Mouse (Mus musculus): ENCODE results near the gene Socs1. TPM values are rescaled to one million over a fixed set of nuclear protein-coding genes. Genes with fewer than 3 reads are reported as not detected.
A peak's percentile ranks its signal among the peaks of the same experiment; 100 is the strongest.
"Not testable (repeated sequence)": the region's sequence is repeated elsewhere in the genome, so short reads cannot be mapped to it uniquely, and the experiment has no call there.

Gene Socs1
- polyA plus RNA-seq, 1 experiment from 2014 or later = 4.8 TPM

DNA sequence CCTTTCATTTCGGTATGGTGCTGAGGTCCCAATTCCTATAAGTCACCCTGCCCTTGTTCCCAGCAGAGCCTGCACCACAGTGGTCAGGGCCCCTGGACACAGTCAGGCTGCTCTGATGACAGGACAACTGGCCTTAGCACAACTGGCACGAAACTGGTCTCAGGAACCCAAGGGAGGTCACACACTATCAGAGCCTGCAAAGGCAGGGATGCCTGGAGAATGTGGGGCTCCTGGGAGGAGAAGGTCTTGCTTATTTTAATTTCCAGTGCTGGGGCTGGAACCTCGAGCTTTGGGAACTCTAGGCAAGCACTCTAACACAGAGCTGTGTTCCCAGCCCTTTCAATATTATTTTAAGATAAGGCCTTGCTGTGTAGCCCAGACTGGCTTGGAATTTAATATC lies 34.6 kb upstream of the Socs1 start:
- no peak overlapping the region for H3K4me3 ChIP-seq (ENCODE audit: low read depth, low read length)
- H3K27me3 ChIP-seq (ENCODE audit: control insufficient read depth, insufficient read depth, low read length) = no peaks in the 10 kb centered on the region
- no peak for ATAC-seq (replicated peaks; ENCODE audit: insufficient number of reproducible peaks, low FRiP score, low TSS enrichment)
- 0 out of 2 replicates have a peak overlapping the region, but pooled peaks have one; percentile 10 for H3K27ac ChIP-seq (ENCODE audit: low read depth, low read length)
- 39% methylated on average over 3 of the region's 3 CpGs for WGBS (ENCODE audit: insufficient replicate concordance)
- no peak overlapping the region for H3K4me2 ChIP-seq
- no peaks in the 10 kb centered on the region for H3K9me3 ChIP-seq (replicated peaks; ENCODE audit: control insufficient read depth, low read length)
- no peaks in the 10 kb centered on the region for H3K36me3 ChIP-seq (ENCODE audit: control insufficient read depth, insufficient read depth, low read length)
- H3K9ac ChIP-seq (ENCODE audit: low read depth, low read length) = no peak overlapping the region
- H3K4me1 ChIP-seq (ENCODE audit: control insufficient read depth, insufficient read depth, low read length) = peaks cover 10% of the 10 kb centered on the region

DNA sequence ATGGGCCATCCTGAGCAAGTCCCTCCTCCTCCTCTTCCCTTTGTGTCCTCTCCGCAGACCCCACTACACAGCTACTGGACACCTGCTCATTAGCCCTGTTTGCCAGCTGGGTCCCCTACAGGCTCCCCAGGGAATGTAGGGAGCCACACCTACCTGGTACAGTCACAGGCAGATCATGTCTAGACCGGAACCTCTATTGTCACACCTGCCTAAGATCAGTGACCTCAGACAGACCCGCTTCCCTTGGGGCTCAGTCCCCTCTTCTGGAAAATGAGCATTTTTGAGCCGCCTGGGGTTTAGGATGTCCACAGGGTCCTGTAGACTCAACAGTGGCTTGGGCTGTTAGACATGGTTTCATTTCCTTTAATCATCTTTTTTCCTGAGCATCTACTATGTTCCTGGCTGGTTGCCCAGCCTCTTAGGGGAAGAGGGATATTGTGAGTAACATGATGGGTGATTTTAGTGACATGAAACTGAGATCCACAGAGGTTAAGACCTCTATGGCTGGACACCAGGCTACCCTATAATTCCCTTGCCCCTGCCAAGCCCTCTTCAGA lies 33.3 kb upstream of the Socs1 start:
- ATAC-seq (replicated peaks; ENCODE audit: insufficient number of reproducible peaks, low FRiP score, low TSS enrichment) = no peak; the same call in 1 of the 2 replicates
- H3K36me3 ChIP-seq (ENCODE audit: control insufficient read depth, insufficient read depth, low read length) = no peaks in the 10 kb centered on the region
- no peaks in the 10 kb centered on the region for H3K9me3 ChIP-seq (replicated peaks; ENCODE audit: control insufficient read depth, low read length)
- H3K4me3 ChIP-seq (ENCODE audit: low read depth, low read length) = no peak overlapping the region
- no peak overlapping the region for H3K4me2 ChIP-seq
- no peaks in the 10 kb centered on the region for H3K27me3 ChIP-seq (ENCODE audit: control insufficient read depth, insufficient read depth, low read length)
- no peak overlapping the region for H3K27ac ChIP-seq (ENCODE audit: low read depth, low read length)
- H3K9ac ChIP-seq (ENCODE audit: low read depth, low read length) = no peak overlapping the region
- peaks cover 14% of the 10 kb centered on the region for H3K4me1 ChIP-seq (ENCODE audit: control insufficient read depth, insufficient read depth, low read length)
- WGBS (ENCODE audit: insufficient replicate concordance) = 83% methylated on average over 4 of the region's 4 CpGs

DNA sequence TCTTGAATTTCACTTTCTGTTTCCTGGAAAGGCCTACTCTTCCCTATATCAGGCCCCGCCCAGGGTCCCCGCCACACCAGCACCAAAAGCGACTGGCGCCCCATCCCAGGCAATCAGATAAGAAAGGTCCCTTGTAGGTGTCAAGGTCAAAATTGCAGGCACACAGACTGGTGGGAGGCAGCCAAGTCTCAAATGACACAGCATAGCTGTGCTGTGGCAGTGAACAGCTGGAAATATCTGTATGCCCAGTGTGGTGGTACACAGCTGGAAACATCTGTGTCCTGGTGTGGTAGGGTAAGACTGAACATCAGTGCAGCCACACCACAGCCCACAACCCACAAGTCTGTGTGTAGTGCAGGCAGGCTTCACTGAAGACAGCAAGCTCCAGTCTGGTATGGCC lies 29.5 kb upstream of the Socs1 start:
- no peak for ATAC-seq (replicated peaks; ENCODE audit: insufficient number of reproducible peaks, low FRiP score, low TSS enrichment)
- H3K27ac ChIP-seq (ENCODE audit: low read depth, low read length) = no peak overlapping the region
- whole genome bisulfite sequencing (ENCODE audit: insufficient replicate concordance) = 48% methylated on average over 4 of the region's 4 CpGs
- no peaks in the 10 kb centered on the region for H3K36me3 ChIP-seq (ENCODE audit: control insufficient read depth, insufficient read depth, low read length)
- no peaks in the 10 kb centered on the region for H3K9me3 ChIP-seq (replicated peaks; ENCODE audit: control insufficient read depth, low read length)
- H3K9ac ChIP-seq (ENCODE audit: low read depth, low read length) = no peak overlapping the region
- H3K4me3 ChIP-seq (ENCODE audit: low read depth, low read length) = no peak overlapping the region
- no peaks in the 10 kb centered on the region for H3K27me3 ChIP-seq (ENCODE audit: control insufficient read depth, insufficient read depth, low read length)
- H3K4me1 ChIP-seq (ENCODE audit: control insufficient read depth, insufficient read depth, low read length) = peaks cover 10% of the 10 kb centered on the region
- no peak overlapping the region for H3K4me2 ChIP-seq

GRCm38 (mm10) chr16:10813726-10814125 lies 28.4 kb upstream of the Socs1 start:
- 76% methylated on average over 4 of the region's 4 CpGs for WGBS (ENCODE audit: insufficient replicate concordance)
- H3K4me1 ChIP-seq (ENCODE audit: control insufficient read depth, insufficient read depth, low read length) = peaks cover 4% of the 10 kb centered on the region
- no peaks in the 10 kb centered on the region for H3K27me3 ChIP-seq (ENCODE audit: control insufficient read depth, insufficient read depth, low read length)
- no peaks in the 10 kb centered on the region for H3K36me3 ChIP-seq (ENCODE audit: control insufficient read depth, insufficient read depth, low read length)
- no peak for ATAC-seq (replicated peaks; ENCODE audit: insufficient number of reproducible peaks, low FRiP score, low TSS enrichment)
- no peak overlapping the region for H3K4me3 ChIP-seq (ENCODE audit: low read depth, low read length)
- H3K9me3 ChIP-seq (replicated peaks; ENCODE audit: control insufficient read depth, low read length) = no peaks in the 10 kb centered on the region
- no peak overlapping the region for H3K9ac ChIP-seq (ENCODE audit: low read depth, low read length)
- H3K4me2 ChIP-seq = no peak overlapping the region
- no peak overlapping the region for H3K27ac ChIP-seq (ENCODE audit: low read depth, low read length)

DNA sequence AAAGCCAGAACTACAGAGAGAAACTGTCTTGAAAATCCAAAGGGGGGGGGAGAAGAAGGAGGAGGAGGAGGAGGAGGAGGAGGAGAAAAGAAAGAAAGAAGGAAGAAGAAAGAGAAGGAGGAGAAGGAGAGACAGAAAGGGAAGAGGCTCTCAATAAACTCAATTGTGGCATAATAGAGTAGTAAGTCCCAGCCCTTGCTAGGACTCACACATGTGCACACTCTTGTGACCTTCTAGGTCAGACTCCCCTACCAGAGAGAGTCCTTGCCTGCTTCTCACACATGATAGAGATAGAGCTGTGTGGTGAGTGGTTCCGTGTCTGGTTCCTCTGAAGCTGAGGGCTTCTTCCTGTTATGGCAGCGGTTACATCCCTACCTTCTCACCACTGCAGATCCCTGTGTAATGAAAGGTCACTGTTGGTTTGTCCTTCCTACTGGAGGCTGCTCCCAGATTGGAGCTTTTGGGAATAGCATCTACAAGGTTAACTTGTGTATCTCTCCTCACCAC lies 27.6 kb upstream of the Socs1 start, which contains the start of gene Gm11172:
Gene Gm11172, plus strand, starts transcription at position 51 of the 507 bp plus-strand sequence.
- Histone ChIP-seq H3K4me1 (ENCODE audit: control insufficient read depth, insufficient read depth, low read length) (peaks cover 4% of the 10 kb centered on the region), H3K9ac (ENCODE audit: low read depth, low read length) (no peak within 1 kb of the TSS), H3K27me3 (ENCODE audit: control insufficient read depth, insufficient read depth, low read length) (no peaks in the 10 kb centered on the region), H3K27ac (ENCODE audit: low read depth, low read length) (no peak within 1 kb of the TSS), H3K9me3 (replicated peaks; ENCODE audit: control insufficient read depth, low read length) (no peaks in the 10 kb centered on the region), H3K36me3 (ENCODE audit: control insufficient read depth, insufficient read depth, low read length) (no peaks in the 10 kb centered on the region), H3K4me3 (ENCODE audit: low read depth, low read length) (no peak within 1 kb of the TSS), H3K4me2 (no peak within 1 kb of the TSS)
- ATAC-seq (replicated peaks; ENCODE audit: insufficient number of reproducible peaks, low FRiP score, low TSS enrichment) = no peak
- WGBS (ENCODE audit: insufficient replicate concordance) = 62% methylated on average over 2 of the region's 2 CpGs

GRCm38 (mm10) chr16:10810376-10810775 lies 25.0 kb upstream of the Socs1 start:
- no peak for ATAC-seq (replicated peaks; ENCODE audit: insufficient number of reproducible peaks, low FRiP score, low TSS enrichment)
- no peak overlapping the region for H3K4me2 ChIP-seq
- 71% methylated on average over 1 of the region's 1 CpGs for WGBS (ENCODE audit: insufficient replicate concordance)

GRCm38 (mm10) chr16:10805789-10806527 lies 20.6 kb upstream of the Socs1 start, which contains the start of gene Prm1:
TSS of gene Prm1 (minus strand) at chr16:10805839.
- H3K4me3 ChIP-seq (ENCODE audit: low read depth, low read length) = no peak within 1 kb of the TSS
- H3K9me3 ChIP-seq (replicated peaks; ENCODE audit: control insufficient read depth, low read length) = no peaks in the 10 kb centered on the region
- H3K4me2 ChIP-seq = no peak within 1 kb of the TSS
- H3K27ac ChIP-seq (ENCODE audit: low read depth, low read length) = no peak within 1 kb of the TSS
- 0 out of 2 replicates have a peak, but pooled peaks cover 4% of the 10 kb centered on the region for H3K27me3 ChIP-seq (ENCODE audit: control insufficient read depth, insufficient read depth, low read length)
- no peak for ATAC-seq (replicated peaks; ENCODE audit: insufficient number of reproducible peaks, low FRiP score, low TSS enrichment)
- H3K4me1 ChIP-seq (ENCODE audit: control insufficient read depth, insufficient read depth, low read length) = no peaks in the 10 kb centered on the region
- H3K36me3 ChIP-seq (ENCODE audit: control insufficient read depth, insufficient read depth, low read length) = no peaks in the 10 kb centered on the region
- 75% methylated on average over 10 of the region's 10 CpGs for WGBS (ENCODE audit: insufficient replicate concordance)
- H3K9ac ChIP-seq (ENCODE audit: low read depth, low read length) = no peak within 1 kb of the TSS

More at GRCm38 (mm10) chr16:10810376-10810775, 25.0 kb upstream of the Socs1 start:
- Histone ChIP-seq H3K4me1 (ENCODE audit: control insufficient read depth, insufficient read depth, low read length) (peaks cover 4% of the 10 kb centered on the region), H3K36me3 (ENCODE audit: control insufficient read depth, insufficient read depth, low read length) (no peaks in the 10 kb centered on the region), H3K27me3 (ENCODE audit: control insufficient read depth, insufficient read depth, low read length) (0 out of 2 replicates have a peak, but pooled peaks cover 4% of the 10 kb centered on the region), H3K9ac (ENCODE audit: low read depth, low read length) (no peak overlapping the region), H3K4me3 (ENCODE audit: low read depth, low read length) (no peak overlapping the region), H3K27ac (ENCODE audit: low read depth, low read length) (no peak overlapping the region), H3K9me3 (replicated peaks; ENCODE audit: control insufficient read depth, low read length) (no peaks in the 10 kb centered on the region)

GRCm38 (mm10) chr16:10802420-10802819 lies 17.1 kb upstream of the Socs1 start:
- ATAC-seq (replicated peaks; ENCODE audit: insufficient number of reproducible peaks, low FRiP score, low TSS enrichment); H3K4me3 ChIP-seq (ENCODE audit: low read depth, low read length); H3K4me2 ChIP-seq; H3K27me3 ChIP-seq (ENCODE audit: control insufficient read depth, insufficient read depth, low read length); H3K9ac ChIP-seq (ENCODE audit: low read depth, low read length); H3K9me3 ChIP-seq (replicated peaks; ENCODE audit: control insufficient read depth, low read length); H3K4me1 ChIP-seq (ENCODE audit: control insufficient read depth, insufficient read depth, low read length); H3K27ac ChIP-seq (ENCODE audit: low read depth, low read length); H3K36me3 ChIP-seq (ENCODE audit: control insufficient read depth, insufficient read depth, low read length): not testable (repeated sequence)
- WGBS (ENCODE audit: insufficient replicate concordance) = 76% methylated on average over 3 of the region's 3 CpGs
